Mouse (Mus musculus): ENCODE results near the gene 9330159F19Rik. TPM values are rescaled to one million over a fixed set of nuclear protein-coding genes. Genes with fewer than 3 reads are reported as not detected.

9330159F19Rik gene
- total RNA-seq, 2 experiments from 2014 or later: 35.6 to 39.9 TPM

Other genes with a start within 250 kb of the 9330159F19Rik start
- not detected for gene 2310057J18Rik, start 225.3 kb upstream of the 9330159F19Rik start, total RNA-seq (2021)
- under 1 TPM in 1 of 2 experiments, not detected in 1; 0.29 TPM for gene Soga3, start 67.8 kb upstream of the 9330159F19Rik start, total RNA-seq (2021)
- gene Gm49353, start 12.7 kb upstream of the 9330159F19Rik start, total RNA-seq (2021): under 1 TPM in 1 of 2 experiments, not detected in 1; 0.75 TPM
- gene Echdc1, start 101.6 kb downstream of the 9330159F19Rik start, total RNA-seq (2021): 10 to 100 TPM; 31.5 to 34.1 TPM
- 10 to 100 TPM; 44.1 to 45.7 TPM for gene Rnf146, start 150.8 kb downstream of the 9330159F19Rik start, total RNA-seq (2021)

Measured in gastrocnemius, postnatal 25 days (tissue).